Mouse (Mus musculus): ENCODE measurements at regions not wholly inside any gene's neighbourhood (a gene's known extent, or its start where the extent isn't known, plus 50 kb on each side); places are given as distances from the start of the nearest gene placed in this dataset.
A peak's percentile ranks its signal among the peaks of the same experiment; 100 is the strongest.

DNA sequence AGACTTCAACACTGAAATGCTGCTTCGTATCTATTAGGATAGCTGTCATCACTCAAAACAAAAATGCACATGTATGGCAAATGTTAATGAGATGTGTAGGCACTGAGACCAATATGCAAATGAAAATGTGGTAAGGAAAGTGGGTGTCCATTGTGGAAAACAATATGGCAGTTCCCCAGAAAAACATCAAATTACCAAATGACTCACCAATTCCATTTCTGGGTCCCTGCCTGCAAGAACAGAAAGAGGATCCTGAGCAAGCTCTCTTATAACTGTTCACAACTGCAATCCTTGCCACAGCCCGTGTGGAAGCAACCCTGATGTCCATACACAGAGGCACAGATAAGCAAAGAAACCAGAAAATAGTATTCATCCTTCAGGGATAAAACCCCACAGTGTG is 442.0 kb downstream of the Defb40 start:
- DNase-seq (ENCODE audit: low read depth, low spot score) = peak; percentile 34

- no peak for DNase-seq (ENCODE audit: low read depth, low spot score)
These were observed 449.9 kb downstream of the Defb40 start for GRCm38 (mm10) chr8:18528120-18528519.

DNA sequence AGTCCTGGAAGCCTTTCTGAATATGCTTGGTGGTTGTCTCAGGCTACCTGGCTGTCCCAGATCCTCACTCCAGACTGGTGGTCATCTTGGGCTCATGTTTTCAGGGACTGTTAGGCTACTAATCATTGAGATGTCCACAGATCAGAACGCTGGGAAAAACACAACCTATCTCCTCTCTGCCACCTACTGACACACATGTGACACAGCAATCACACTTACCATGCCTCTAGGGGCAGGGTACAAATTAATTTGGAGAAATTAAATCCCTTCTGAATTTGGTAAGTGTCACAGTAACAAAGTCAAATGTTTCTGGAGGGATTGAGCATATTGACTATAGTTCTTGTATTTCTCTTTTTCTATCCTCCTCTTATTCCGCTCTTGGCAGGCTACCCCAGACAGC is 465.6 kb downstream of the Defb40 start:
- no peak for DNase-seq (ENCODE audit: low read depth, low spot score)

- peak; percentile 27 for DNase-seq (ENCODE audit: low read depth, low spot score)
These were observed 471.7 kb downstream of the Defb40 start for GRCm38 (mm10) chr8:18506158-18507022.

DNA sequence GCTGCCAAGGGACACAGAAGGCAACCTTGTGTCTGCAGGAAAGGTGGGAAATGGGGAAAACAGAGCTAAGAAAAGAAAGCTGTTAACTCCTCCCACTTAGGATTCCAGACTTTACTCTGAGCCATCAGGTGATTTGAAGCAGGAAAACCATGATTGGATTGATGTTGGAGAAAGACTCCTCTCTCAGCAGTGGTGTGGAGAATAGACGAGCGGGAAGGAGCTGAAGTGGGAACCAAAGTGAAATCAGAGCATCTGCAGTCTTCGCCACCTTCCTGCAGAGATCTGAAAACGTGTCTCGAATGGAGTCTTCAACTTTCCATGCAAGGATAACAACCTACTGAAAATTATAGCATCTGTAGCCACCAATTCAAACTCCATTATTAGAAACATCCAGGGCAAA is 487.4 kb downstream of the Defb40 start:
- DNase-seq (ENCODE audit: low read depth, low spot score) = peak; percentile 32

- DNase-seq (ENCODE audit: low read depth, low spot score) = no peak
These were observed 498.0 kb downstream of the Defb40 start for GRCm38 (mm10) chr8:18480081-18480480.

DNA sequence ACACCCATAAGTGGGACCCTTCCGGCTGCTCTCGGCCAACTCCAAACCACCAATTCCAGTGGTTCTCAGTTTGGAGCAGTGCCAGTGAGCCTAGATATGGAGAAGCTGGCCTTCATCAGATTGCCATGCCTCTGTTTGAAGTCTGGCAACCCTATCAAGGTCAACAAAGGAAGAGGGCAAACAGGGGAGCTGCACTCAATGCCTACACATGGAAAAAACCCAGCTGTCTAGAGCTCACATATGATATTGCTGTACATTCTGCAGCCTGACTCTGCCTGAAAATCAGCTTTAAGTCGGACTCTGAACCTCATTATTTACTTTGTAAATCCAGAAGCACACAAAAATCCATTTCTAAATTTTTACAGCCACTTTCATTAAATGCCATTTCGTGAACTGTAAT is 499.9 kb downstream of the Defb40 start:
- DNase-seq (ENCODE audit: low read depth, low spot score) = no peak

- no peak for DNase-seq (ENCODE audit: low read depth, low spot score)
These were observed 510.5 kb downstream of the Defb40 start for GRCm38 (mm10) chr8:18467511-18467910.

- no peak for DNase-seq (ENCODE audit: low read depth, low spot score)
These were observed 517.4 kb downstream of the Defb40 start for GRCm38 (mm10) chr8:18460609-18461008.

GRCm38 (mm10) chr8:18457470-18457869 is 520.6 kb downstream of the Defb40 start:
- no peak for DNase-seq (ENCODE audit: low read depth, low spot score)

- no peak for DNase-seq (ENCODE audit: low read depth, low spot score)
These were observed 529.0 kb downstream of the Defb40 start for GRCm38 (mm10) chr8:18449015-18449414.

DNA sequence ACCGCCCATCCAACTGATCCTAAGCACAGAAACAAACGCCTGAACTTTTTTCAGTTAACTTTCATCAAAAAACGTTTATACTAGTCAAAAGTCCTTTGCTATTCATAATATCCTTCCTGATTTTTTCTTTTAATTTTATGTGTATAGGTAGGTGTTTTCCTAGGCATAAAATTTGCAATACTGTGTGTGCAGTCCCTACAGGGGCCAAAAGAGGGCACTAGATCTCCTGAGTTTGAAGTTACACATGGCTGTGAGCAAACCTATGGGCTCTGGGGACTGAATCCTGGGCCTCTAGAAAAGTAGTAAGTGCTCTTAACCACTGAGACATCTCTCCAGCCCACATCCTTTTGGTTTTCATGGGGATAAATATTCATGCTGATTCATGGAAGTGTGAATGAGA is 535.8 kb downstream of the Defb40 start:
- no peak for DNase-seq (ENCODE audit: low read depth, low spot score)

DNA sequence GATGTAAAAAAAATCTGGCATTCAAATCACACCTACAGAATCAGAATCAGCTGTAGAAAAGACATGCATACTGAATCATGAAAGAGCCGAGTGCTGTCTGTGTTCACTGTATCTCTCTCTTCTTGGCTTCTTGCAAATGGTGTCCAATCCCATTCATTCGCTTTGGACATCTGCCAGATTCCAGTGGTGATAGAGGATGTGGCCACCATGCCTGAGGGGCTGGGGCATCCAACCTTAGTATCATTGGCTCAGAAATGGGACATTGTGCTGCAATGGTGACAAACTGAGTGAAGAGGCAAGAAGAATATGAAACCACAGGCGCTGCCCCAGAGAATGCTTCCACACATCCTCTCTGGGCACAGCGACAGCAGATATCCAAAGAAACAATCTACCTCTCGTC is 555.2 kb downstream of the Defb40 start:
- no peak for DNase-seq (ENCODE audit: low read depth, low spot score)

DNA sequence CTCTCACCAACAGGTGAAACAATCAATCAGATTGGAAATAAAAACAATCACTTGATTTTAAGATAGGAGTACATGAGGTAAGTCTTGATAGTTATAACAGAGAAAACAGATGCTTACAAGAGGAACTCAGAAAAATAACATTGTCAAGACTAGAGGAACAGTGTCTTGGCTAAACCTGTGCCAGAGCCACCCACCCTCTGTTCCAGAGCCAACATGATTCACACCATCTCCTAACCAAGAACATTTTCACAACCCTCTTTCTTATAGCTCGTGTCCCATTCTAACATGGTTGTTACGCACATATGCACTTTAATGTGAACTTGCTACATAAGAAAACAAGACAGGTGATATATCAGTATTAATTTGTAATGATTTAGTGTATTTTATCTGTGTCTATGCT is 565.6 kb downstream of the Defb40 start:
- DNase-seq (ENCODE audit: low read depth, low spot score) = peak; percentile 76

GRCm38 (mm10) chr8:18406446-18406845 is 571.6 kb downstream of the Defb40 start:
- no peak for DNase-seq (ENCODE audit: low read depth, low spot score)

GRCm38 (mm10) chr8:18388353-18388752 is 589.7 kb downstream of the Defb40 start:
- DNase-seq (ENCODE audit: low read depth, low spot score) = no peak

- DNase-seq (ENCODE audit: low read depth, low spot score) = no peak
These were observed 596.4 kb downstream of the Defb40 start for GRCm38 (mm10) chr8:18381615-18382178.

DNA sequence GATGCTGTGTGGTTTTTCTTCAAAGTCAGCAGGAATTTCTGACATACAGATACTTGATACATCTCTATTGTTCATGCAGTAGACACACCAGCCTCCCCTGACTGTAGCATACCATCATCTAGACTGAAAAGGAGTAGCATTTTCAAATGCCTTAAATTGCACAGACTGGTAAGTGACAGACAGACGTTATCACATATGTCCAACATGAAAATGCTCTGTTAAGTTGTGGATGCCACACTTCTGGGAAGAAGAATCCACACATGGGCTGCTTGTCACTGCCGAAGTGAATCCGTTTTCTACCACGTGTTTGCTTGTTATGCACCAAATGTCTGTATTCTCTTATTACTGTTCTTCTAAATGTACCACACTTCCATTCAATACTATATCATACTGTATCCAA is 629.3 kb downstream of the Defb40 start:
- no peak for DNase-seq (ENCODE audit: low read depth, low spot score)

GRCm38 (mm10) chr8:18346248-18346647 is 631.8 kb downstream of the Defb40 start:
- DNase-seq (ENCODE audit: low read depth, low spot score) = no peak

- peak; percentile 9 for DNase-seq (ENCODE audit: low read depth, low spot score)
These were observed 632.7 kb downstream of the Defb40 start for GRCm38 (mm10) chr8:18345322-18345721.

DNA sequence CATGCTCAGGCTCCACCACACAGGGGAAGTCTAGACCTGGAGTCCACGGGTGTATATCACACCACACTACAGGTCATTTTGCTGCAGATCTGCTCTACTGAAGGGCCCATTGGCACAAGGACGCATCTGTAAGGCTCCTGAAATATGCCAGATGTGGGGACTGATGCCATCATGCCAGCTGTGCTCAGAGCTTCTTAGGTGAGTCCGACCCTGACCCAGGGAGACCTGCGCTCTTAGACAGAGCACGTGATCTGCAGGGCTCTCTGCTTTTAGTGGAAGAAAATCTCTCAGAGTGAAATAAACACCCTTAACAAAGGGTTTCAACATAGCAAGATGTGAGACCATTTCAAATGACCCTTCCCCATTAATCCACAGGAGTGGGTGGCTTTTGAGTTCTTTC is 633.2 kb downstream of the Defb40 start:
- DNase-seq (ENCODE audit: low read depth, low spot score) = no peak

DNA sequence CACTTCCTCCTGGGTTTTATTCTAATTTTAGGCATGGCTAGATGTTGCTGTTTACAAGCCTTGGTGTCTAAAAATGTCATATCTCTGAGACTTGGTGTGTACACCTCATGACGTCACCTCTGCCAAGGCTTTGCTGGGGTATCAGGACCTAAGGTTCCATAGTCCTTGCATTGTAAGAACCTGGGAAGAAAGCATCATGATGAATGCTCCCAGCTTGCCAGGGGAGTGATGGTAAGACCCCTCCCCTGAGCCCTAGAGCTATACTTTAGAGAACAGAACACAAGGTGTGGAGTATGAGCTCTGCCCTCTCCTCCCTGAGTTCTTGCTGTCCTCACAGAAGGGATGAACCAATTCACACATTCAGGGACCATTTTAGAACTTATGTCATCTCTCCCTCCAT is 642.5 kb downstream of the Defb40 start:
- DNase-seq (ENCODE audit: low read depth, low spot score) = no peak

DNA sequence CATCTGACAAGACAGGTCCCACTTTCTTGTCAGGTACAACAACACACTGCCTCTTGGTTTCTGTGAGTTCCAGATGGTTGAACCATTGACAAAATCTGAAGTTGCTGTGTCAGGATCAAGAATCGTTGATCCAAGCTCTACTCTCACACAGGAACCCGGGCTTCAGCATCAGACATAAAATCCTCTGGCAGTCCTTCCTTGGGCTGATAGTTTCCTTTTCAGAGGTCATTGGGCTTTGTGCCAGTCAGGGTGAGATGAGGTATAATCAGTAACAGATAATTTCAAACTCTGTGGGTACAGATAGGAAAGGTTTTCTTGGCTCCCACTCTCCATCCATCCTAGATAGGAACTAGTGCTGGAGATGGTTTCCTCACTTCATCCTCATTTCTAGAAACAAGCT is 649.5 kb downstream of the Defb40 start:
- no peak for DNase-seq (ENCODE audit: low read depth, low spot score)
